Mouse (Mus musculus): ENCODE data around the gene Oaz2. TPM values are rescaled to one million over a fixed set of nuclear protein-coding genes. Genes with fewer than 3 reads are reported as not detected.

Gene Oaz2
- polyA plus RNA-seq (2012; ENCODE audit: insufficient read depth, insufficient read length, low replicate concordance, missing spikeins), result not detected in 2 replicates

- Histone ChIP-seq H3K27ac (ENCODE audit: insufficient read depth, low read depth, low read length) (no peak within 1 kb of the TSS), H3K4me1 (ENCODE audit: control insufficient read depth, insufficient read depth, low read length) (no peaks in the 10 kb centered on the region), H3K4me3 (ENCODE audit: insufficient read depth, low read depth, low read length) (no peak within 1 kb of the TSS)
- whole genome bisulfite sequencing, result 94% methylated on average over 8 of the region's 8 CpGs
- TF ChIP-seq POLR2A (IDR thresholded peaks at IDR 0.05; ENCODE audit: insufficient read depth, low read depth, low read length) (no peak), CTCF (IDR thresholded peaks at IDR 0.05; ENCODE audit: insufficient read depth, low read depth, low read length) (no peak)
Observed at GRCm38 (mm10) chr9:65667701-65668100, at the start of gene Oaz2. Gene Oaz2 (plus strand): TSS chr9:65668001.

- H3K4me3 ChIP-seq (ENCODE audit: insufficient read depth, low read depth, low read length), result no peak overlapping the region
- no peaks in the 10 kb centered on the region for H3K4me1 ChIP-seq (ENCODE audit: control insufficient read depth, insufficient read depth, low read length)
- no peak overlapping the region for H3K27ac ChIP-seq (ENCODE audit: insufficient read depth, low read depth, low read length)
- no peak for TF ChIP-seq POLR2A (IDR thresholded peaks at IDR 0.05; ENCODE audit: insufficient read depth, low read depth, low read length)
- no peak for TF ChIP-seq CTCF (IDR thresholded peaks at IDR 0.05; ENCODE audit: insufficient read depth, low read depth, low read length)
- WGBS, result 50% methylated on average over 3 of the region's 3 CpGs
Observed at GRCm38 (mm10) chr9:65619311-65619710, 48.5 kb upstream of the Oaz2 start.

DNA sequence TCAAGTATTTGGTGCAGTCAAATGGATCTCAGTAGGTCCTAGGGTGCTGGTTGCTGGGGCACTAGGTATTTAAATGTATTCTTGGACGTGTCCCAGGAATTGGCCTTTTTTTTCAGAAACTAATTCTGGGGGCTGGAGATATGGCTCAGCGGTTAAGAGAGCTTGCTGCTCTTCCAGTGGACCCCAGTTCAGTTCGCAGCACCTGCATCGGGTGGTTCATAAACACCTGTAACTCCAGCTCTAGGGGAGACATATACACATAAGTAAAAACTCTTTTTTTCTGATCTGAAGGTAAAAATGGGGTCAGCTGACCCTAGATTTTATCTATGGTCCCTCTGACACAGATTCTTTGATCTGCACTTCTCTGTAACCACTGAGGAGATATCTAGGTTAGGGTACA lies 46.6 kb upstream of the Oaz2 start:
- TF ChIP-seq CTCF (IDR thresholded peaks at IDR 0.05; ENCODE audit: insufficient read depth, low read depth, low read length) (no peak), POLR2A (IDR thresholded peaks at IDR 0.05; ENCODE audit: insufficient read depth, low read depth, low read length) (no peak)
- no peak overlapping the region for H3K4me3 ChIP-seq (ENCODE audit: insufficient read depth, low read depth, low read length)
- 85% methylated on average over 4 of the region's 4 CpGs for WGBS
- no peak overlapping the region for H3K27ac ChIP-seq (ENCODE audit: insufficient read depth, low read depth, low read length)
- H3K4me1 ChIP-seq (ENCODE audit: control insufficient read depth, insufficient read depth, low read length), result no peaks in the 10 kb centered on the region

DNA sequence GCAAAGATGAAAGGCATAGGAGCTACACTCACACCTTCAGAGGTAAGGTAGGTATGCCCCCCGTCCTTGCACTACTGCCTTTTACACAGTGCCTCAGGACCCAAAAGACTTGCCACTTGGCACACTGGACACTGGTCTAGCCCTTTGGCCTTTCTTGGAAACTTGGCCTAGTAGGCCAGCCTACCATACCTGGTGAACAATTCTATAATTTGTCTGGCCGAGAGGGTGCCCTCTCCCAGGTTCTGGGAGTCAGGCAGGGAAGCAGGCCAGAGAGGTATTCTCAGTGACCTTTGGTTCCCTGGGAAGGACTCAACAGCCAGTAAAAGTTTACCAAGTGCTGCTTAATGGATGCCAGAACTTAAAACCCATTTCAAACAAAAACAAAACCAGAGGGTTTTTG lies 46.1 kb upstream of the Oaz2 start:
- TF ChIP-seq POLR2A (IDR thresholded peaks at IDR 0.05; ENCODE audit: insufficient read depth, low read depth, low read length), result no peak
- TF ChIP-seq CTCF (IDR thresholded peaks at IDR 0.05; ENCODE audit: insufficient read depth, low read depth, low read length), result no peak
- Histone ChIP-seq H3K4me3 (ENCODE audit: insufficient read depth, low read depth, low read length) (no peak overlapping the region), H3K4me1 (ENCODE audit: control insufficient read depth, insufficient read depth, low read length) (no peaks in the 10 kb centered on the region), H3K27ac (ENCODE audit: insufficient read depth, low read depth, low read length) (no peak overlapping the region)
- WGBS, result 93% methylated on average over 2 of the region's 2 CpGs

- Histone ChIP-seq H3K4me3 (ENCODE audit: insufficient read depth, low read depth, low read length) (no peak overlapping the region), H3K27ac (ENCODE audit: insufficient read depth, low read depth, low read length) (no peak overlapping the region), H3K4me1 (ENCODE audit: control insufficient read depth, insufficient read depth, low read length) (no peaks in the 10 kb centered on the region)
- 93% methylated on average over 5 of the region's 5 CpGs for WGBS
- TF ChIP-seq POLR2A (IDR thresholded peaks at IDR 0.05; ENCODE audit: insufficient read depth, low read depth, low read length), result no peak
Observed at GRCm38 (mm10) chr9:65622826-65623225, 45.0 kb upstream of the Oaz2 start.

DNA sequence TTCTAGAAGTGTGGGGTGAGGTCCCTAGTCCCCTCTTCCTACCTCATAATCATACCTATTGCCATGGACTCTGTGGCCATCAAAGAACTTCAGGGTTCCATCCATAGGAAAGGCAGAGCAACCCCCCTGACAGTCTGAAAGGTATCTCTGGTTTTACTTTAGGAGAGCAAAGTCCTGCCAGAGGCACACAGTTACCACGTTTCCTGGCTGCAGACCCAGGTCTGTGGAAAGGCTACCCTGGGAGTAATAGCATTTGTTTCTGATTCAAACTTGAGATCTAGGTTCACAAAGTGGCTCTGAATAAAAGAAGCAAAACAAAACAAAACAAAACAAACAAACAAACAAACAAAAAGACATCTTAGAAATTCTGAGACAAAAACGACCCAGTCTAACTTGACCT lies 43.5 kb upstream of the Oaz2 start:
- Histone ChIP-seq H3K4me3 (ENCODE audit: insufficient read depth, low read depth, low read length) (no peak overlapping the region), H3K27ac (ENCODE audit: insufficient read depth, low read depth, low read length) (no peak overlapping the region), H3K4me1 (ENCODE audit: control insufficient read depth, insufficient read depth, low read length) (peaks cover 4% of the 10 kb centered on the region)
- WGBS, result 67% methylated on average over 2 of the region's 2 CpGs
- no peak for TF ChIP-seq CTCF (IDR thresholded peaks at IDR 0.05; ENCODE audit: insufficient read depth, low read depth, low read length)
- TF ChIP-seq POLR2A (IDR thresholded peaks at IDR 0.05; ENCODE audit: insufficient read depth, low read depth, low read length), result no peak

DNA sequence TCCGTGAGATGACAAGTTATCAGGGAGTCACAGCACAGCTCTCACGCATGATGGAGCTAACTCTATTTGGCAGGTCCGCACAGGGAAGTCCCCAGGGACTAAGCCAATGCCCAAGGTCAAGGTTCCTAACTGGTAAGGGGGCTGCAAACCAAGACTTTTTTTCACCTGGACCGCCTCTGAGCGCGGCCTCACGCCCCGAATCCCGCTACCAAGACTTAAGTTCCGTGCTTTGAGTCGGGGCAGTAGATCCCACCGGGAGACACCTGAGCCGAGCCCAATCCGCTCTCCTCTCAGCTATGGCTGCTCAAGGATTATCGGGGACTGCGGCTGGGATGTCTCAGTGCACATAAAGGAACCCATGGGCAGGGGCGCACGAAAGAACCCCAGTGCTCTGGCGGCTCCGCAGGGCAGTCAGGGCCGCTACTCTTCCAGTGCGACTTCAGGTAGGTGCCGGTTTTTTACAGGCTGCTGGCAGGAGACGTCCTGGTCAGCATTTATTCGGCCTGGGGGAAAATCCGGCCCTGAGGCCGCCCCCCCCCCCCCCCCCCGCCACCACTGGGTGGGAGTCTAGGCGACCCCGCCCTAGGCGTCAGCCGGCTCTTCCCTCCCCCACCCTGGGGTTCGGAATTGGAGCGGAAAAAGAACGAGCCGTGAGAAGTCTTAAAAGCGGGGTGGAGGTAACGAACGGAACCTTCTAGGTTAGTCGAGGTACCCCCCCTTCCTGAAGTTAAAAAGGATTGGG lies 38.6 kb upstream of the Oaz2 start, which contains the start of gene Rbpms2:
Rbpms2 (plus strand) TSS at position 624 of the 742 bp plus-strand sequence.
- WGBS, result 9% methylated on average over 40 of the region's 40 CpGs
- Histone ChIP-seq H3K27ac (ENCODE audit: insufficient read depth, low read depth, low read length) (no peak within 1 kb of the TSS), H3K4me1 (ENCODE audit: control insufficient read depth, insufficient read depth, low read length) (peaks cover 16% of the 10 kb centered on the region), H3K4me3 (ENCODE audit: insufficient read depth, low read depth, low read length) (peak within 1 kb of the TSS; percentile 59)
- no peak for TF ChIP-seq CTCF (IDR thresholded peaks at IDR 0.05; ENCODE audit: insufficient read depth, low read depth, low read length)
- TF ChIP-seq POLR2A (IDR thresholded peaks at IDR 0.05; ENCODE audit: insufficient read depth, low read depth, low read length), result no peak

DNA sequence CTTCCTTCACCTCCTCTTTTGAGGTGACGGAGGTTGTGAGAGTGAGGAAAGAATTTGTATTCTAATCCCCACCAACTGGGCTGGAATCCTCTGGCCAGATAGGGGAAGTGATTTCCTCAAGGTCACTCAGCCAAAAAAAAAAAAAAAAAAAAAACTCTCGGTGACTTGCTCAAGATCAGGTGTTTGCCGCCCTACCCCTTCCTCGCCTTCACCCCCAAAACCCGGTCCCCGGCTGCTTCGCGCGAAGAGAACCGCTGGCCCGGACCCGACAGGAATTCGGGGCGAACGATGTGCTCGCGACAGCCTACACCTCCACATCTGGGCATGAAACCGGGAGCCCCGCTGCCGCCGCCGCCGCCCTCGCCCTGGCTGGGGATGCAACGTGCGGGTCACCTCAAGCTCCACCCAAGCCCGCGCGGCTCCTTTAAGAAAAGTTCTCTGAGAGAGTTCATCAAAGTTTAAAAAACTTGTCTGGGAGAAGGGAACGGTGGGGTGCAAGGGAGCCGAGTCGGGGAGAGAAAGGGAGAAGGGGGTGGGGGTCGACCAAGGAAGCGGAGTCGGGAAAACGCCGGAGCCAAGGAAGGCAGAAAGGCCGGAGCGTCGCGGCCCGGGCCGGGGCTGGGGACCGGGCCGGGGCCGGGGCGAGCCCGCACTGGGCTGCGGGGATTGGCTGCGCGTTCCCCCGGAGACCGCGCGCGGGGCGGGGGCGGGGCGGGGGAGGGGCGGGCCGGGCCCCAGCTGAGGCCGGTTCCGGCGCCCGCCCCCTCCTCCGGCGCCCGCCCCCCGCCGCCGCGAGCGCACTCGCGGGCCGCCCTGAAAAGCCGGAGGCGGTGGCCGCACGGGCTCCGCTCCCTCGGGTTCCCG lies 37.8 kb upstream of the Oaz2 start:
- H3K27ac ChIP-seq (ENCODE audit: insufficient read depth, low read depth, low read length), result no peak overlapping the region
- 1% methylated on average over 52 of the region's 83 CpGs for WGBS
- TF ChIP-seq CTCF (IDR thresholded peaks at IDR 0.05; ENCODE audit: insufficient read depth, low read depth, low read length) (no peak), POLR2A (IDR thresholded peaks at IDR 0.05; ENCODE audit: insufficient read depth, low read depth, low read length) (no peak)
- peak overlapping the region; percentile 59 for H3K4me3 ChIP-seq (ENCODE audit: insufficient read depth, low read depth, low read length)
- peaks cover 16% of the 10 kb centered on the region for H3K4me1 ChIP-seq (ENCODE audit: control insufficient read depth, insufficient read depth, low read length)
